Mouse (Mus musculus) midbrain, embryonic 11.5 days (tissue): Measurements from ENCODE around the gene Lrrc14b. TPM values are rescaled to one million over a fixed set of nuclear protein-coding genes. Genes with fewer than 3 reads are reported as not detected.
A peak's percentile ranks its signal among the peaks of the same experiment; 100 is the strongest.

Source experiments
- ATAC-seq: fragments of 200-750 bp; cut with Nextera tagmentation; 2 replicates; pipeline ENCODE4 v1.8.0; 2017; ENCODE audit warnings: moderate TSS enrichment, moderate library complexity; ENCODE audit not compliant: low FRiP score
- DNase-seq: peaks from one replicate; pipeline ENCODE4 v3.0.0; 2015; ENCODE audit warnings: low spot score; ENCODE audit errors: missing footprints
- H3K27ac ChIP-seq: fragments of 300-500 bp; sonication (generic); 2 replicates; pipeline ENCODE4 v1.5.1; 2014; ENCODE audit warnings: low read depth, low read length
- H3K27me3 ChIP-seq: fragments of 300-500 bp; sonication (generic); 2 replicates; pipeline ENCODE4 v1.6.1; 2014; ENCODE audit warnings: mild to moderate bottlenecking, low read length, moderate library complexity, mixed read lengths; ENCODE audit not compliant: control insufficient read depth, insufficient read depth
- H3K36me3 ChIP-seq: fragments of 300-500 bp; sonication (generic); 2 replicates; pipeline ENCODE4 v1.6.1; 2014; ENCODE audit warnings: mild to moderate bottlenecking, low read length, moderate library complexity, mixed read lengths; ENCODE audit not compliant: control insufficient read depth, insufficient read depth
- H3K4me1 ChIP-seq: fragments of 300-500 bp; sonication (generic); 2 replicates; pipeline ENCODE4 v1.6.1; 2014; ENCODE audit warnings: low read length; ENCODE audit not compliant: control insufficient read depth, insufficient read depth
- H3K4me2 ChIP-seq: fragments of 300-500 bp; sonication (generic); 2 replicates; pipeline ENCODE4 v1.6.1; 2014; ENCODE audit warnings: mild to moderate bottlenecking, moderate library complexity
- H3K4me3 ChIP-seq: fragments of 300-500 bp; sonication (generic); 2 replicates; pipeline ENCODE4 v1.5.1; 2014; ENCODE audit warnings: low read depth, low read length
- H3K9ac ChIP-seq: fragments of 300-500 bp; sonication (generic); 2 replicates; pipeline ENCODE4 v1.6.1; 2014; ENCODE audit warnings: low read length
- H3K9me3 ChIP-seq: fragments of 300-500 bp; sonication (generic); 2 replicates; pipeline ENCODE4 v1.6.1; 2016; ENCODE audit warnings: low read length; ENCODE audit not compliant: control insufficient read depth
- WGBS: fragments of 180-500 bp; shearing (Covaris S2); extraction: QIAGEN DNeasy Blood & Tissue Kit; methylation state at CpG from one replicate; pipeline ENCODE4 v1.1.7; 2014; 5-methylcytosine and 5-hydroxymethylcytosine counted together
- polyA plus RNA-seq: library from polyadenylated mRNA; unstranded; fragments of >200 nt; fragmentation: Nextera tagmentation; extraction: Ambion mirVana; gene quantifications from 2 replicates; pipeline ENCODE4 v1.2.1, GENCODE M21; 2014

Gene Lrrc14b
- not detected in 2 replicates for polyA plus RNA-seq

DNA sequence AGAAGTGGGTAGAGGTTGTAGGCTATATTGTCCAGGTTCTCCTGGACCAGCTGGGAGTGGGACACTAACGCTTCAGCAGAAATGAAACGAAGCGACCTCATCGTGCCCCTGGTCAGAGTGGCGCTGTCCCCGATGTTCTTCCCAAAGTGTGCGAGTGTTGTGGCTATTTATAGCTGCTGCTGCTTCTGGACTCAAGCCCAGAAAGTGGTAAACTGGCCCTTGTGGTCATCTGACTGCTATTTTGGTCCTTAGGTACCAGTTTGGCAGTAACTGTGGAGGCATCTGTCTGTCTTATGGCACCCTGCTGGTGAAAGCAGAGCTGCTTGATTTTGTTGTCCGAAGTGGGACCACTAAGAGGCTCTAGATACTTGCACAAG, at the start of gene Lrrc14b:
Gene Lrrc14b, minus strand, starts transcription at position 147 of the 377 bp plus-strand sequence.
- Histone ChIP-seq H3K9me3 (no peaks in the 10 kb centered on the region), H3K27me3 (no peaks in the 10 kb centered on the region), H3K9ac (no peak within 1 kb of the TSS), H3K4me2 (no peak within 1 kb of the TSS), H3K36me3 (peaks cover 2% of the 10 kb centered on the region; the same call in 1 of the 2 replicates), H3K4me3 (no peak within 1 kb of the TSS), H3K4me1 (no peaks in the 10 kb centered on the region), H3K27ac (no peak within 1 kb of the TSS)
- no peak for DNase-seq
- 90% methylated on average over 8 of the region's 8 CpGs for WGBS
- ATAC-seq: peak; percentile 26; the same call in 1 of the 2 replicates

GRCm38 (mm10) chr13:74399298-74399839, 35.6 kb upstream of the Lrrc14b start, which contains the start of gene Ftl1-ps1:
Gene Ftl1-ps1 (plus strand): TSS chr13:74399694.
- Histone ChIP-seq H3K4me2 (no peak within 1 kb of the TSS), H3K4me3 (no peak within 1 kb of the TSS), H3K9ac (no peak within 1 kb of the TSS), H3K9me3 (no peaks in the 10 kb centered on the region), H3K27ac (no peak within 1 kb of the TSS), H3K4me1 (no peaks in the 10 kb centered on the region), H3K27me3 (no peaks in the 10 kb centered on the region), H3K36me3 (no peaks in the 10 kb centered on the region)
- no peak for DNase-seq
- no peak for ATAC-seq
- WGBS: 8% methylated on average over 11 of the region's 11 CpGs

GRCm38 (mm10) chr13:74391156-74391555, 27.4 kb upstream of the Lrrc14b start:
- Histone ChIP-seq H3K9ac (no peak overlapping the region), H3K4me1 (peaks cover 2% of the 10 kb centered on the region; the same call in 1 of the 2 replicates), H3K4me3 (no peak overlapping the region), H3K36me3 (no peaks in the 10 kb centered on the region), H3K27me3 (no peaks in the 10 kb centered on the region), H3K9me3 (no peaks in the 10 kb centered on the region), H3K27ac (no peak overlapping the region), H3K4me2 (no peak overlapping the region)
- 83% methylated on average over 2 of the region's 2 CpGs for WGBS
- ATAC-seq: peak; percentile 45; the same call in 1 of the 2 replicates
- no peak for DNase-seq

DNA sequence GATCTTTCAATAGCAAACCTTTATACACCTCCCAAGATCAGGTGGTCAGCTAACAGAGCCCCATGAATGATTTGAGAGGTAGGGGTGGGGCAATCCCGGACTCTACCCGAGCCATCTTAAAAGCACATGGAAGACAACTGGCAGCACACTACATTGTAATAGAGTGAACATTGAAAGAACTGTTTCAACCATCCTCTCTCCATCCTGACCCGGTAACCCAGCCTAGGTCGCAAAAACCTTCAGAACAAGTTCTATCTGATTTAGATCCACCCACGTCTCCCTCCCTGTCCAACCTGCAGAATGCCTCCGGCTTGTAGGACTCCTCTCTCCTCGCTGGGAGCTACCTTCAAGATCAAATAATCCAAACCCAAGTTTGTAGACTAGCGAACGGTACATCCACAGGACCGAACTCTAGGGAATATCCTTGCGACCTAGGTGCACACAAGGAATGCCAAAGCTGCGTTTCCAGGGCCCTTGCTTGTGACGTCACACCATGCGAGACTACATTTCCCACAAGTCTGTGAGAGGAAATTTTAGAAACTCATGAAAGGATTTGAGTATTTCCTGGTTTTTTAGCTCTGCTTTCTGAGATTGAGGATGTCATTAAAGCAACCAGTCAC, 26.7 kb upstream of the Lrrc14b start, which contains the start of gene Zfp72:
Gene Zfp72, minus strand, starts transcription at position 466 of the 620 bp plus-strand sequence.
- Histone ChIP-seq H3K9ac (peak within 1 kb of the TSS; percentile 58), H3K4me1 (peaks cover 2% of the 10 kb centered on the region; the same call in 1 of the 2 replicates), H3K4me3 (peak within 1 kb of the TSS; percentile 48), H3K27ac (no peak within 1 kb of the TSS), H3K4me2 (peak within 1 kb of the TSS; percentile 63), H3K9me3 (no peaks in the 10 kb centered on the region), H3K27me3 (no peaks in the 10 kb centered on the region), H3K36me3 (no peaks in the 10 kb centered on the region)
- WGBS: 2% methylated on average over 14 of the region's 14 CpGs
- DNase-seq: peak; percentile 95
- peak; percentile 93 for ATAC-seq

DNA sequence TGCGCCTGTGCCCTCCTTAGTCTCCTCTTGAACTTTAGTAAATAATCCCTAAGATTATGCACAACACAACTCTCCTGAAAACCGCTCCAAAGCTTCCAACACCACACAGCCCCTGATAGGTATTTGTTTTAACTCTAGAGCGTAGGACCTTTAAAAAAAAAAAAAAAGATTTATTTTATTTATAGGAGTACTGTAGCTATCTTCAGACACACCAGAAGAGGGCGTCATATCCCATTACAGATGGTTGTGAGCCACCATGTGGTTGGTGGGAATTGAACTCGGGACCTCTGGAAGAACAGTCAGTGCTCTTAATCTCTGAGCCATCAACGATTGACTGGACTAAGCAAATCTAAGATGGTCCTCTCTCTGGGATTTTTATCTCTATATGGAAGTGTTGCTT, 25.9 kb upstream of the Lrrc14b start:
- H3K9ac ChIP-seq: no peak overlapping the region
- no peak overlapping the region for H3K27ac ChIP-seq
- no peaks in the 10 kb centered on the region for H3K9me3 ChIP-seq
- DNase-seq: no peak
- H3K27me3 ChIP-seq: no peaks in the 10 kb centered on the region
- ATAC-seq: no peak
- H3K4me1 ChIP-seq: peaks cover 2% of the 10 kb centered on the region; the same call in 1 of the 2 replicates
- WGBS: 75% methylated on average over 6 of the region's 6 CpGs
- H3K36me3 ChIP-seq: no peaks in the 10 kb centered on the region
- no peak overlapping the region for H3K4me3 ChIP-seq
- H3K4me2 ChIP-seq: peak overlapping the region; percentile 63

DNA sequence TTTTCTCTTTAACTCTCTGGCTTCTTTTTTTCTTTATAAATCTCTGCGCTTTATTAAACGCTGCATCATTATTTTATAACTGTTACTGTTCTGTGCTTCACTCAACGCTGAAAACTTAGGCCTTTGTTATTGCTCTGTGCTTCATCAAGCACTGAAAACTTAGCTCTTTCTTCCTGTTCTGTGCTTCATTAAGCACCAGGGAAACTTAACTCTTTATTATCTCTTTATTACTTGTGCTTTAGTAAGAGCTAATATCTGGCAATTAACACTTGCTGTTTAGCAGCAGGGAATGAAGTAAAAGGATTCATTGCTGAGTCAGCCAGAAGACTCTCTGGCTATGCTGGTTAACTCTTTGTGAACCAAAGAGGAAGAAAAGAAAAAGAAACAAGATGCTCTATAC, 18.5 kb upstream of the Lrrc14b start:
- DNase-seq (no peak), ATAC-seq (no peak)
- no peaks in the 10 kb centered on the region for H3K36me3 ChIP-seq
- H3K9ac ChIP-seq: no peak overlapping the region
- H3K4me2 ChIP-seq: no peak overlapping the region
- H3K27ac ChIP-seq: no peak overlapping the region
- 76% methylated on average over 3 of the region's 3 CpGs for WGBS
- no peak overlapping the region for H3K4me3 ChIP-seq
- H3K27me3 ChIP-seq: no peaks in the 10 kb centered on the region
- H3K4me1 ChIP-seq: no peaks in the 10 kb centered on the region
- H3K9me3 ChIP-seq: no peaks in the 10 kb centered on the region

DNA sequence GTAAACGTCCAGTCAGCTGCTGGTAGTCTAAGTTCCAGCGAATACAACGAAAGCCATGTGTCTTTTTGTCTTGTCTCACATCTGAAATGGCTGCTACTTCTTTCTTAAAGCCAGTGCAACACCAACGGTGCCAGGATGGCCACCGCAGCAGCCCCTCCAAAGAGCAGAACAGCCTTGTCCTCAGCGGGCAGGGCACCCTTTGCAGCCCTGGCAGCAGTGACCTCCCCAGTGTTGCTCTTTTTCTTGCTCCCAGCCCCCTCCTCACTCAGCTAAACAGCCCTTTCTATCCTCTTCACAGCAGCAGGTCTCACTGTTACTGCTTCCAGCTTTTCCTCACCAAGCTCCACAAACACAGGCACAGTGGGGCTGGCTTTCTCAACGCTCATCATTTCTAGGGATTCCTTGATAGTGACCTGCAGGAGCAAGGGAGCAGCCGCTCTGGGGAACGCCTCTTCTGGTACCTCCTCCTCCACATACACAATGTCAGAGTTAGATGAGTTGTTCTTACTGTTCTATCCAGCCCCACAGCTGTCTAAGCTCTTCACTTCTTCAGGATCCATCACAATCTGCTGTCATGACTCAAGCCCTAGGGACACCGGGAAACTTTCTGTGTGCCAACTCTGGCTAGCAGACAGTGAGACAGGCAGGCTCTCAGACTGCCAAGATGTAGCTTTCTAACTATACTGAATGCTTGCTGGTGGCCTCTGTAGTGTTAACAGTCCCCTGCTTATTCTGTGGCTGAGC, 17.9 kb upstream of the Lrrc14b start:
- 77% methylated on average over 10 of the region's 10 CpGs for WGBS
- Histone ChIP-seq H3K4me2 (no peak overlapping the region), H3K27ac (no peak overlapping the region), H3K9me3 (no peaks in the 10 kb centered on the region), H3K4me1 (no peaks in the 10 kb centered on the region), H3K27me3 (no peaks in the 10 kb centered on the region), H3K4me3 (no peak overlapping the region), H3K9ac (no peak overlapping the region), H3K36me3 (no peaks in the 10 kb centered on the region)
- DNase-seq (no peak), ATAC-seq (no peak)

- Histone ChIP-seq H3K9ac (no peak overlapping the region), H3K27me3 (no peaks in the 10 kb centered on the region), H3K4me3 (no peak overlapping the region), H3K4me2 (no peak overlapping the region), H3K27ac (no peak overlapping the region), H3K9me3 (no peaks in the 10 kb centered on the region), H3K4me1 (no peaks in the 10 kb centered on the region), H3K36me3 (peaks cover 2% of the 10 kb centered on the region; the same call in 1 of the 2 replicates)
- ATAC-seq (no peak; the same call in 1 of the 2 replicates), DNase-seq (no peak)
- WGBS: 91% methylated on average over 13 of the region's 13 CpGs
Observed at GRCm38 (mm10) chr13:74363176-74363858, 488 bp downstream of the Lrrc14b start.
